Mouse (Mus musculus) embryo, embryonic 9.5 days (tissue): Measurements from ENCODE around the gene Cuedc1.

ENCODE experiments used
- DNase-seq: peaks from one replicate; pipeline ENCODE4 v3.0.0-alpha.2; 2017; ENCODE audit errors: extremely low spot score

Gene Cuedc1

DNA sequence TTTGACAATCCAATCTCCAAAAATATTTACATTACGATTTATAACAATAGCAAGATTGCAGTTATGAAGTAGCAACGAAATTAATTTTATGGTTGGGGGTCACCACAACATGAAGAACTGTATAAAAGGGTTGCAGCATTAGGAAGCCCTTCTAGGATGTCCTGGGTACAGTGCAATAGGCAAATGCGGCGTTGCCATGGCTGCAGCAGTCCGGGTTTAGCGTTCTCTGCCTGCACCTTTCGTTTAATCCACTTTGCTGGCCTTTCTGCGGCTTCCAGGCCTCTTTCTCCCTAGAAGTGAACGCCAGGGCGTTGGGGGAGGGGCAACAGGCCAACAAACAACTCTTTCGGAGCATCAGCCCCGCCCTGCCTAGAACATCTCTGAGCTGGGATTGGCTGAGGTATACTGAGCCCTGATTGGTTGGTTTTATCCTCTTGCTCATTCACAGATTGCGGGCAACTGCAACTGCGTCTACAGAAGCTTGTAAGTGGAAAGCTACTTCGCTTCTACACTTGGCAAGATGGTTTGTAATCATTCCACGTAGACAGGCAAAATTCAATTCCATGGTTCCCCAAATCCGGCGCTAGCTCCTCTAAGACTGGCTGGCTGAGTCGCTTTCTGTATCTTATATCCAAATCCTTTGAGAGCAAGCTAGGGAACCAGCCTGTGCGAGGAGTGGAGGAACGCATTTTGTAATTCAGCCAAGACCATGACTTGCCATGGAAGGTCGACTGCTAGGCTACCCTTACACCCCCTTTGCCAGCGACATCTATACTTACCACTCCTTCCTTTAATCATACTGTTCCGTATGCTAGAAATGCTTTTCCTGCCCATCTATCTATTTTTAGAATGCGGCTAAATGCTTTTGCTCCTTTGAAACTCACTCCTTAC lies 10.9 kb upstream of the Cuedc1 start:
- DNase-seq, result peak; percentile 91

GRCm38 (mm10) chr11:88089150-88089549 lies 8.7 kb upstream of the Cuedc1 start:
- no peak for DNase-seq

DNA sequence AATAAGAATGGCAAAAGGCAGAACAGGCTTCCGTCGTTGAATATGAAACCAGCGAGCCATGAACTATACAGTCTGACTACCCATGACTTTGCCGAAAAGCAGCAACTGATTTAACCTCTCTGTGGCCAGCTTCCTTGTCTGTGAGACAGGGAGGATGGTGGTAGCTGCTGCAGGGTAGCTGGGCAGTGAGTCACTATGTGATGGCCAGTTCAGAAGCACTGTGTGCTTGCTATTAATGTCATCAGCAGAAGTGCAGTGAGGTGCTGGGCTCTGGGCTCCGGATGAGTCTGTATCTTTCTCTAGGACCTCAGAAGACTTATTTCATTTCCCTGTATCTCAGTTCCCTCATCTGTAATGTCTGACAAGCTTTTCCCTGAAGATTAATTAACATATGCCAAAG lies 7.6 kb upstream of the Cuedc1 start:
- no peak for DNase-seq

- DNase-seq, result no peak
Measured at GRCm38 (mm10) chr11:88091949-88092348, 5.9 kb upstream of the Cuedc1 start.

DNA sequence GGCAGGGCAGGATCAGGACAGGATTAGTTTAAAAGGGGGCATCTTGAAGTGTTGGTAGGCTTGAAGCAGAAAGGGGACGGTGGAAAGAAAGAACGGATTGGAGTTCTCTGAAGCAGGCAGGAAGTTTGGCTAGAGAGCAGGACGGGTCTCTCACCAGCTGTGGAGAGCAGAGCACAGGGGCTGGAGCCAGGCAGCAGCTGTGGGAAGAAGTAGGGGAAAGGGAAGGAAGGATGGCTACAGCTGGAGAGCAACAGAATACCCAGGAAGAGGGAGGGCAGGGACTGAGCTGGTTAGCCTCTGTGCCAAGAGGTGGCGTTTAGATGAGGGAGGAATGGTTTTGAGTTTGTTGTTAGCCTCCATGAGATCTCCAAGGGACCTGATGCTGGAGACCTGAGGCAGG lies 685 bp upstream of the Cuedc1 start:
- DNase-seq, result no peak

DNA sequence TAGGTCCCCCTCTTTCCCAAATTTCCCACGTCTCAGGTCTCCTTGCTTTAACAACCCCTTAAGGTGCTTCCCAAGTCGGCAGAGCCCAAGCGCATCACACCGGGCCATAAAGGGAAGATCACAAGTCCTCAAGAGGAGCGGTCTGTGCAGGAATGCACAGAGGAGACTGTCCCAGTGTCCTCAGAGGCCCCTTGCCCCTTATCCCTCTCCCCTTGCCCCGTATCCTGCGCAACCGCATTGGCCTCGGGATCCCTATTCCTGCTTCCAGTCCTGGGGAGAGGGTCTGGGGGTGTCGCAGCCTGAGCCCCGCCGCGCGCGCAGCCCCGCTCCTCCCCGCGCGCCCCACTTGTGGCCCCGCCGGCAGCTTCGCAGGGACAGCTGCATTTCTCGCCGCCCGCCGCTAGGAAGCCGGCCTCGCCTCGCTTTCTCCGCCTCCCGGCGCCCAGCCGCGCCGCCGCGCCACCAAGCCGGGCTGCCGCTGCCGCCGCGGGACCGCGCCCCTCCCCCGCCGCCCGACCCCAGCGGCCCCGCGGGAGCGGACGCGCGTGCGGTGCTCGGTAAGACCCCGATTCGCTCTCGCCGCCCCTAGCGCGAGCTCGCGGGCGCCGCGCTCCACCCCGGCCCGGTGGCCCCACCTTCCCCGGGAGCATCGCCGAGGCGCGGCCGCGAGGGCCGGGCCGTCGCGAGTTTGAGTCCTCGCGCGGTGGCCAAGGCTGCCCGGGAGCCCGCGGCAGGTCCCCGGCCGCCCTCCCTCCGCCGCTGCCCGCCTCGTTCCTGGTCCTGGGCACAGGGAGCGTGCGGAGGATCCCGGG lies 1.1 kb downstream of the Cuedc1 start:
- DNase-seq, result peak; percentile 85

DNA sequence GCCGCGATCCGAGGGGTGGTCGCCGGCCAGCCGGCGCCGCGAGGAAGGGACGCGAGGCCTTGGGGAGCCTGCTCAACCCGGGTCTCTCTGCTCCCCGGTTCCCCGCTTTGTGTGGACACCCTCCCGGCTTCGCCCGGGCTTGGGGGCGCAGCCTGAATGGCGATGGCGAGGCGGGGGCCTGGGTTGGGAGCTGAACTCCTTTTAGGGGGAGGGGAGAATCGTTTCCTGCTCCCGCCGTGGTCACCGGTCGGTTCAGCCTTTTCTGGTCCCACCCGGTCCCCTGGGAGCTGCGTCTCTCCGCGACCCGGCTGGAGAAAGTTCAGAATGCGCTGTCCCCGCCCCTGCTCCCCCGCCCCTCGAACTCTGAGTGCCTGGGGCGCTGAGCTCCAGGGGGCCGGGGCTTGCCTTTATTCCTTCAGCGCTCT lies 1.8 kb downstream of the Cuedc1 start:
- DNase-seq, result peak; percentile 82

- no peak for DNase-seq
Measured at GRCm38 (mm10) chr11:88100170-88100569, 2.3 kb downstream of the Cuedc1 start.

GRCm38 (mm10) chr11:88103214-88103941 lies 5.5 kb downstream of the Cuedc1 start:
- no peak for DNase-seq

GRCm38 (mm10) chr11:88105494-88106291 lies 7.8 kb downstream of the Cuedc1 start:
- no peak for DNase-seq

DNA sequence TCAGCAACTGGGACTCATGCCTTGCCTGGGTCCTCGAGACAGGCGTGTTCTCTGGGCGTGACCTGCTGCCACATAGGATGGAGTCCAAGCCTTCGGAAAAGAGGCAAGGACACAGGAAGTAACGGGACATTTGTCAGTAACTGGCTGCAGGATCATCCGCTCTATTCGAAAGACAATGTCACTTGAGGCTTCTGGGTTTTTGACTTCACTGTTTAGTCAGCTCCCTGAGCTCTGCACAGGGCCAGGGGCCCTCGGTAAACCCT lies 8.4 kb downstream of the Cuedc1 start:
- DNase-seq, result no peak

GRCm38 (mm10) chr11:88107365-88107764 lies 9.5 kb downstream of the Cuedc1 start:
- no peak for DNase-seq

DNA sequence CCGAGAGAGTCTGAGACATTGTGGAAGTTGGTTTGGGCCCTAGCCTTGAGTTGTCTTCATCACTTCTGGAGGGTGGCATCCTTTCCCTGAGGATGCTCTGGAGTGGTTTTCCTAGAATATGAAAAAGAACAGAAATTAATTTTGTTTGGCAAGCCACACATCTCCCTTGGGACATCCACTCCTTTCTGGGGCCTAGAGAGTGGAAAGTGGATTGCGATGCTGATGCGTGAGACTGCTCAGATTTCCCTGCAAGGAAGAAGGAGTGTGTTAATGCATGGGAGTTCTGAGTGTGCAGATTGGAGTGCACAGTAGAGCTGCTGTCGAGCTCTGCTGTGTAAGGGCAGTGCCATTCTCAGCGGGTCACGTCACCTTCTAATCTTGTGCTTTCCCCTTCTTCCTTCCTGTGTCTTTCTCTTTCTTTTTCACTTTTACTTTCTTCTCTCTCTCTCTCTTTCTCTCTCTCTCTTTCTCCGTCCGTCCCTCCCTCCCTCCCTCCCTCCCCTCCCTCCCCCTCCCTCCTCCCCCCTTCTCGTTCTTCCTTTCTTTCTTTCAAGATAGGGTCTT lies 12.3 kb downstream of the Cuedc1 start:
- DNase-seq, result no peak

GRCm38 (mm10) chr11:88112078-88112477 lies 14.2 kb downstream of the Cuedc1 start:
- DNase-seq, result no peak

GRCm38 (mm10) chr11:88112677-88113333 lies 14.9 kb downstream of the Cuedc1 start:
- no peak for DNase-seq

- peak; percentile 40 for DNase-seq
Measured at GRCm38 (mm10) chr11:88113543-88114271, 15.8 kb downstream of the Cuedc1 start.

- DNase-seq, result no peak
Measured at GRCm38 (mm10) chr11:88114871-88115301, 17.0 kb downstream of the Cuedc1 start.

DNA sequence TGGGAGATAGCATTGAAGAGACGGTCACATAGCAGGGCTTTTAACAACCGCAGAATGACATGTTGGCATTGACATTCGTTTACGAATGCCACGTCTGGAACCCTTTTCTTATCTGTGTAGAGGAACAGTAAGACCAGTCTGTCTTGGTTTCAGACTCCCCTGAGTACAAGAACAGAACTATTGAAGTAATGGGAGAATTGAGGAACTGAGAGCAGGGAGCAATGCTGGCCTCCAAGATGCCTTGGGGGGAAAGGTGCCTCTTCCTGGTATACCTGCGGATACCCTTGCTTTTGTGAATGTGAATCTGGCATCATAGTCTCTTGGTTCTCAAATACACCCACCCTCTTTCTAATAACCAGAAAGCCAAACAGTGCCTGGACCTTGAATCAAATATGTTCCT lies 18.7 kb downstream of the Cuedc1 start:
- DNase-seq, result no peak

DNA sequence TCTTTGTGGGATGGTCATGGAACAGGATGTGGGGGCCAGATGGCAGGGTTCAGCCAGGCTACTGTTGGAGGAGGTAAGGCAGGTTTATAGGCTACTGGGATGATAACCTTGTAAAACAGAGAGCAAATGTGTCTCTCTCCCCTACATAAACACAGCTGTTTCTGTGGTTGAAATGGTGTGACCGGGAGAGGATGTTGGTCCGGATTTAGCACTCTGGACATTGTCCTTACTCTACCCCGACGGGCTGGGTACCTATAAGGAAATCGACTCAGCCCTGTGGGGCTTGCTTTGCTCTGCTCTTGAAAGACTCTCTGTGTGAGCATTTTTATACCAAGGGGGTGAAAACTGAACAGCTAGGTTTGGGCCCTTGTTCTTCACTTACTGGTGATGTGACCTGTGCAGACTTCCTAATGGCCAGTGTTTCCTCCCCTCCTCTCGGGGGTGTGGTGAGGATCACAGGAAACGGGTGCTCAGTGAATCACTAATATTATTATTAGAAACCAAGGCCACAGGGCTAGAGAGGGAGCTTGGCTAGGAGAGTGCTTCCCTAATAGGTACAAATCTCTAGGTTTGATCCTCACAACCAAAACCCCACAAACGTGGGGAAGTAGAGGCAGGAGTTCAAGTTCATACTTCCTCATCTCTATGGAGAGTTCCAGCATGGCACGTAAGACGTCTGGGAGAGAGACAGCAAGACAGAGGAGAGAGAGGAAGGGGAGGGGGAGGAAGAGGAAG lies 19.7 kb downstream of the Cuedc1 start:
- DNase-seq, result no peak
